Mouse (Mus musculus): ENCODE measurements around the gene Prmt9.

The Prmt9 gene

GRCm38 (mm10) chr8:77534358-77534992 lies 14.7 kb upstream of the Prmt9 start:
- no peak for DNase-seq (ENCODE audit: low read depth)

GRCm38 (mm10) chr8:77535026-77535595 lies 14.1 kb upstream of the Prmt9 start:
- no peak for DNase-seq (ENCODE audit: low read depth)

- DNase-seq (ENCODE audit: low read depth): no peak
These were observed 12.4 kb upstream of the Prmt9 start for GRCm38 (mm10) chr8:77536821-77537220.

GRCm38 (mm10) chr8:77538256-77538655 lies 10.9 kb upstream of the Prmt9 start:
- DNase-seq (ENCODE audit: low read depth): no peak

GRCm38 (mm10) chr8:77543152-77543777 lies 5.9 kb upstream of the Prmt9 start:
- no peak for DNase-seq (ENCODE audit: low read depth)

- DNase-seq (ENCODE audit: low read depth): peak; percentile 42
These were observed 4.8 kb upstream of the Prmt9 start for GRCm38 (mm10) chr8:77544428-77544827.

GRCm38 (mm10) chr8:77545616-77546015 lies 3.6 kb upstream of the Prmt9 start:
- DNase-seq (ENCODE audit: low read depth): no peak

GRCm38 (mm10) chr8:77549881-77550580 lies 834 bp downstream of the Prmt9 start:
- DNase-seq (ENCODE audit: low read depth): peak; percentile 57

- DNase-seq (ENCODE audit: low read depth): no peak
These were observed 3.3 kb downstream of the Prmt9 start for GRCm38 (mm10) chr8:77552491-77552890.

GRCm38 (mm10) chr8:77561441-77561840 lies 12.2 kb downstream of the Prmt9 start:
- DNase-seq (ENCODE audit: low read depth): no peak

- DNase-seq (ENCODE audit: low read depth): no peak
These were observed 25.0 kb downstream of the Prmt9 start for GRCm38 (mm10) chr8:77574229-77574628.

GRCm38 (mm10) chr8:77577674-77578073 lies 28.5 kb downstream of the Prmt9 start:
- DNase-seq (ENCODE audit: low read depth): no peak

- no peak for DNase-seq (ENCODE audit: low read depth)
These were observed 35.0 kb downstream of the Prmt9 start for GRCm38 (mm10) chr8:77584174-77584573.

- DNase-seq (ENCODE audit: low read depth): no peak
These were observed 60.4 kb downstream of the Prmt9 start for GRCm38 (mm10) chr8:77609621-77610020.

GRCm38 (mm10) chr8:77610374-77610969 lies 61.3 kb downstream of the Prmt9 start, which contains the start of gene Tmem184c:
Gene Tmem184c (minus strand): TSS chr8:77610698.
- DNase-seq (ENCODE audit: low read depth): peak; percentile 93

GRCm38 (mm10) chr8:77617916-77618315 lies 68.7 kb downstream of the Prmt9 start:
- DNase-seq (ENCODE audit: low read depth): peak; percentile 10

- DNase-seq (ENCODE audit: low read depth): no peak
These were observed 74.5 kb downstream of the Prmt9 start for GRCm38 (mm10) chr8:77623677-77624209.

- peak; percentile 44 for DNase-seq (ENCODE audit: low read depth)
These were observed 80.8 kb downstream of the Prmt9 start for GRCm38 (mm10) chr8:77629858-77630537.

GRCm38 (mm10) chr8:77630691-77631090 lies 81.5 kb downstream of the Prmt9 start:
- DNase-seq (ENCODE audit: low read depth): no peak

All from c-Kit-positive CD71-positive TER-119-negative erythroid progenitor cells, embryonic 14.5 days (primary cell).